Mouse (Mus musculus) induced T-regulatory cell, adult 2 months (primary cell): ENCODE measurements around the gene C2cd4a.

Experiments used
- DNase-seq: peaks from one replicate; pipeline ENCODE4 v3.0.0-alpha.2; 2012; ENCODE audit warnings: low read depth

C2cd4a gene

GRCm38 (mm10) chr9:67834535-67834934 is 2.4 kb upstream of the C2cd4a start:
- no peak for DNase-seq

- DNase-seq = peak; percentile 34
Measured at GRCm38 (mm10) chr9:67831359-67832045, 628 bp downstream of the C2cd4a start.

- no peak for DNase-seq
Measured at GRCm38 (mm10) chr9:67830411-67831358, 1.4 kb downstream of the C2cd4a start.

- peak; percentile 80 for DNase-seq
Measured at GRCm38 (mm10) chr9:67828182-67828581, 3.9 kb downstream of the C2cd4a start.

- no peak for DNase-seq
Measured at GRCm38 (mm10) chr9:67825527-67825926, 6.6 kb downstream of the C2cd4a start.

- DNase-seq = no peak
Measured at GRCm38 (mm10) chr9:67823131-67823530, 9.0 kb downstream of the C2cd4a start.

GRCm38 (mm10) chr9:67818668-67818950 is 13.5 kb downstream of the C2cd4a start:
- no peak for DNase-seq

GRCm38 (mm10) chr9:67817898-67818667 is 14.0 kb downstream of the C2cd4a start:
- DNase-seq = no peak

- DNase-seq = no peak
Measured at GRCm38 (mm10) chr9:67816172-67816928, 15.8 kb downstream of the C2cd4a start.

GRCm38 (mm10) chr9:67813665-67814337 is 18.3 kb downstream of the C2cd4a start:
- peak; percentile 67 for DNase-seq

GRCm38 (mm10) chr9:67813171-67813570 is 19.0 kb downstream of the C2cd4a start:
- no peak for DNase-seq

- no peak for DNase-seq
Measured at GRCm38 (mm10) chr9:67811116-67811515, 21.0 kb downstream of the C2cd4a start.

GRCm38 (mm10) chr9:67810527-67810926 is 21.6 kb downstream of the C2cd4a start:
- DNase-seq = no peak

GRCm38 (mm10) chr9:67807000-67807399 is 25.1 kb downstream of the C2cd4a start:
- DNase-seq = no peak

GRCm38 (mm10) chr9:67802241-67802640 is 29.9 kb downstream of the C2cd4a start:
- DNase-seq = peak; percentile 85

GRCm38 (mm10) chr9:67799078-67799819 is 32.9 kb downstream of the C2cd4a start:
- peak; percentile 84 for DNase-seq

GRCm38 (mm10) chr9:67795205-67795675 is 36.9 kb downstream of the C2cd4a start:
- no peak for DNase-seq

- DNase-seq = no peak
Measured at GRCm38 (mm10) chr9:67794668-67795067, 37.5 kb downstream of the C2cd4a start.

- no peak for DNase-seq
Measured at GRCm38 (mm10) chr9:67794216-67794615, 37.9 kb downstream of the C2cd4a start.

- peak; percentile 34 for DNase-seq
Measured at GRCm38 (mm10) chr9:67793501-67793900, 38.6 kb downstream of the C2cd4a start.
